Mouse (Mus musculus) cerebellum, adult 11-12 months (tissue): ENCODE measurements at regions not wholly inside any gene's neighbourhood (a gene's known extent, or its start where the extent isn't known, plus 50 kb on each side); places are given as distances from the start of the nearest gene placed in this dataset.

Source experiments
- DNase-seq: peaks from one replicate; pipeline ENCODE4 v3.0.0; 2022

DNA sequence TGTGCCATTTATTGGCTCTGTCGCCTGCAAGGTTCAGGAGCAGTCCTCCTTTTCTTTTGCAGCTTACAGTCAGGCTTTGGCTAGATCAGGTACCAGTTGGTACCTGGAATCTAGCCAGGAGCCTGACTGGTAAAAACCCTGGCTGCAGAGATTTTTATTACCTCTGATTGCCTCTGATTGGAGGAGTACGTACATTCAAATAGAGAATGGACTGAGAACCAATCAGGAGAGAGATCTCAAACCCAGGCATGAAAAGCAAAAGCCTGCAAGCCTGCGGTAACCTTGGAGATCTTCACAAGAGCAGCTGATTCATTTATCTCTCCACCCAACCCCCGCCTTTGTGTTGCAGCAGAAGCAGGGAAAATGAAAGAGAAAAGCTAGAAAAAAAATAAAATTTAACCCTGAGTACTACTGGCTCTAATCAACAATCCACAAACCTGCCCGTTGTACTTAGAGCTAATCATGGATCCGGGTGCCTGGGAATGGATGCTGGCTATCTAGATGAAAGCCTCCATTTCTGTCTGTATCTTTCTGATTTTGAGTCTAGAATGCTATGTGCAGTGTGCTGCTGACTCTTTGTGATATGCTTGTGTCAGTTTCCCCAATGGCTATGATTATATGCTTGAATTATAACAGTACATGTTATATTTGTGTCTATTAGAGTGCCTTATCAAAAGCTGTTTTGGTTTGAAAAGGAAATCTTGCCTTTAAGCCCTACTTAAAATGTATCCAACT lies 406.2 kb upstream of the Ndn start:
- DNase-seq = peak; percentile 89

DNA sequence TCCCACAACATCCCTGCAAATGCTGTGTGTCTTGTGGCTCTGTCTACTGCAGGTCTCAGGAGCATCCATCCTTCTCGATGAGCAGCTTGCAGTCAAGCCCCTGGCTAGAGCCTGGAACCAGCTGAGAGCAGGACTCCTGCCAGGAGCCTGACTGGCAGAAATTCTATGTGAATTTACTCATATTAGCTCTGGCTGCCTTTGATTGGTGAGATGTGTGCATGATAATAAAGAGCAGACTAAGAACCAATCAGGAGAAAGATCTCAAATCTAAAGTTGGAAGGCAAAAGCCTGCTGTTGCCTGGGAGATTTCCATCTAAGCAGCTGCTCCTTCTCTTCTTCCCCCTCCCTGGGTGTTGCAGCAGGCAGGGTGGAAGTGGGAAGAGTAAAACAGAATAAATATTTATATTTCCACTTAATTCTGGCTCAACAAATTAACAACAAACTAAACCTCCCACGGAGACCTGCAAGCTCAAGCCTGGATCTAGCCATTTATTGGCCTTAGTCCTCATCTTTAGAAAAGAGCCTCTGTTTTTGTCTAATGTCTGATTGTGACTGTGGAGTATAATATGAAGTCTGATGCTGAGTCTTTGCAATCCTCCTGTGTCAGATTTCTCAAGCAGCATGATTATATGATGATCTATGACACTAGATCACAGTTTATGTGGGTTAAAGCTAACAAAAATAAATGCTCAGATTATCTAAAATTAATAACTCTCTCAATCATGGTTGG lies 364.0 kb upstream of the Ndn start:
- peak; percentile 93 for DNase-seq

DNA sequence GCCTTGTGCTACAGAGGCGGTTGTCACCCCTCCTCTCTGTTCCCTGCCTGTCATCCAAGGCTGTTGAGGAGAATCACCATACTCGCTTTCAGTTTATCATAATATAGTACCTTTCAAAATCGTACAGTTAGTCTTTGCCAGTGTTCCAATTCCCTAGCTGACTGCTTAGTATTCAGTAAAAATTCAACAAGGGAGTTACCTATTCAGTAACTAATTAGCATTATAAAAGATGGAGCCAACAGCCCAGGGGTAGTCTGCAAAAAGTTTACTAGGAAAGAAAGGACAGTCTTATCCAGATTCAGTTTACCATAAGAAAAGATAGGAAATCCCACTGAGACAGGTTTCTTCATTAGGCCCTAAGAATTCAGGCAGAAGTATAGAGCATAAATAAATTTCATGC lies 319.7 kb upstream of the Ndn start:
- DNase-seq = no peak

DNA sequence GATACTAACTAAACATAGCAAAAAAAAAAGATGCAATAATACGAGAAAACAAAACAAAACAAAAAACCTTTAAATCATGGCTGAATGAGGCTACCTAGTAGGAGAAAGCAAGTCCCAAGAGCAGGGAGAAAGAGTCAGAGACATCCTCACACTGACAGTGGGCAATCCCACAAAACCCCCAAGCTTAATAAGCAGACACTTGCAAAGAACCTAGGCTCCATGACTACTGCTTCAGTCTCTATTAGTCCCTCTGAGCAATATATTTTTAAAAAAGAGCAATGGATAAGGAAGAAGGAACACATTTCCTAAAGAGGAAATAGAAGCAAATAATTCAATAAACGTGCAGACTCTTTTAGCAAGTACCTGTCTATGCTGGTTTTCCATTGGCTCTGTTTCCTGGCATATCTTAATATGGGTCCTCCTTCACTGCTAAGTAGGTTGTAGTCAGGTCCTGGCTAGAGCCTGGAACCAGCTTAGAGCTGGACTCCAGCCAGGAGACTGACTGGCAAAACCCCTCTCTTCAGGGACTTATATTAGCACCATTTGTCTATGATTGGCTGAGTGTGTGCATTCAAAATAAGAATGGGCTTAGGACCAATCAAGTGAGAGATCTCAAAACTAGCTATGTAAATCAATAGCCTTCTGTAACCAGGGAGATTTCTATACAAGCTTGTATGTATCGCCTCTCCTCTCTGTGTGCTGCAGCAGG lies 300.5 kb upstream of the Ndn start:
- DNase-seq = no peak

DNA sequence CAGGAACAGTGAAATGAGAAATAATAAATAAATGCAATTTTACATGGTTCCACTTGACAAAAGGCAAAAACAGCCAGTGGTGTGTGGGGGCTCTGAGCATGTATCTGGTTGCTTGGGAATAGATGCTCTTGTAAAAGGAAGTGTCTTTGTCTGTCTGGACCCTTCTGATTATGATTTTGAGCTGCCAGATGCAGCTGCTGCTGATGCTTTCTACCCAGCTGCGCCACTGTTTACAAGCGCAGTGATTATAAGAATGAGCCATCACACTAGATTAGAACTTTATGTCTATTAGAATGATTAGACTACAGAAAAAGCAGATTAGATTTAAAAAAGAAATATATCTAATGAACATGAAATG lies 299.9 kb upstream of the Ndn start:
- no peak for DNase-seq

DNA sequence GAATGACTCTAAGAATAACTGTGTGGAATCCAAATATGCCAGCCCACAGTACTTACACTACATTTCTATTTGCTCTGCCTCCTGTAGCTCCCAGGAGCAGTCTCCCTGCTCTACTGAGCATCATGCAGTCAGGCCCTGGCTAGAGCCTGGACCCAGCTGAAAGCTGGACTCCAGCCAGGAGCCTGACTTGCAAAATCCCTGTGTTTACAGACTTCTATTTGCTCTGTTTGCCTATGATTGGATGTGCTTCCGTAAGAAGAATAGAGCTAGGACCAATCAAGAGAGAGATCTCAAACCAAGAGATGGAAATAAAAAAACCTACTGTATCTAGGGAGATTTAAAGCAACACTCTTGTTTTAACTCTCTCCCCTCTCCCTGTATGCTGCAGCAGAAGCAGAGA lies 267.8 kb upstream of the Ndn start:
- no peak for DNase-seq

DNA sequence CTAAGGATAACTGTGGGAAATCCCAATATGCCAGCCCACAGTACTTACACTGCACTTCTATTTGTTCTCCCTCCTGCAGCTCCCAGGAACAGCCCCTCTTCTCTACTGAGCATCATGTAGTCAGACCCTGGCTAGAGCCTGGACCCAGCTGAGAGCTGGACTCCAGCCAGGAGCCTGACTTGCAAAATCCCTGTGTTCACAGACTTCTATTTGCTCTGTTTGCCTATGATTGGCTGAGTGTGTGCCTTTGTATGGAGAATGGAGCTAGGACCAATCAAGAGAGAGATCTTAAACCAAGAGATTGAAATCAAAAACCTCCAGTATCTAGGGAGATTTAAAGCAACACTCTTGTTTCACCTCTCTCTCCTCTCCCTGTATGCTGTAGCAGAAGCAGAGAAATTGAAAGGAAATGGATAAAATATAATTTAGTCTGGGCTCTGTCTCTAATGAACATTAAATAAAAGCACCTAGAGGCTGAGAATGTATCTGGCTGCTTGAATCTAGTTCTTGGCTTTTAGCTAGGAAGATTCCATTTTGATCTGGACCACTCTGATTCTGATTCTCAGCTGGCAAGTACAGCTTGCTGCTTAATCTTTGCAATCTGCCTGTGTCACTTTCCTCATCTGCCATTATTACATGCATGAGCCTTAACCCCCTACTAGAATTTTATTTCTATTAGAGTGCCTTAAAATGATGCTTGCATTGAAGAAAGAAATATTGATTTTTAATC lies 261.1 kb upstream of the Ndn start:
- DNase-seq = peak; percentile 25
